Mouse (Mus musculus): ENCODE results near the gene Trak2.

DNA sequence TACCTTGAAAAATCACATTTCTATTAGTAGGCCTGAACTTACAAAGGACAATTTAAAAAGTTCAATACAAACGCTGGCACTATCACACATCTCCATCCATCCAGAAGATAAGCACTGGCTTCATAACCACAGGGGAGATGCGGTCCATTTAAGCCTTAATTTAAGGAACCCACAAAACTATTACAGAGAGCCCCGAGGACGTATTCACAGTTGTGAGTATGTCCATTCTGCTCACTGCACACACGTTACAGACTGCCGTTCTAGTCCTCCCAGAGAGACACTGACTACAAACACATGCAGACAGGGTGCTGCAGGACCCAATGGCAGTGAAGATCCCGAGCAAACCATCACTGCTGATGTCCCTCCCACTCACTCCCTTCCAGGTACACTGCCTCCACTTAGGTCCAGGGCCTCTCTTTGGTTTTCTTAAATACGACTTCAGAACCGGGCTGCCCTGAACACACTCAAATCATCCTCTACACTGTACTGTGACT is 35.6 kb downstream of the Trak2 start:
- no peak for TF ChIP-seq MAX (IDR thresholded peaks at IDR 0.05; ENCODE audit: low read depth)
- TF ChIP-seq MYOG (IDR thresholded peaks at IDR 0.05; ENCODE audit: control insufficient read depth in 1 of 3, insufficient read depth in 1 of 3, insufficient read length in 2 of 3, low read depth in 2 of 3), result no peak
- no peak for TF ChIP-seq TCF3 (IDR thresholded peaks at IDR 0.05; ENCODE audit: insufficient read length, low read depth)

All from myocyte (in vitro differentiated cells).